Comparison of ENCODE assay signal across 8 mouse cellular contexts in genomic region chr11:77607538-77608455, GRCm38 (mm10). TPM values are rescaled to one million over a fixed set of nuclear protein-coding genes. Genes with fewer than 3 reads are reported as not detected.
DNase-seq lines count a peak whose midpoint lies in the region; ATAC-seq and TF ChIP-seq lines count a peak whose summit lies in the region.

Gene Taok1, minus strand, starts transcription at chr11:77607815.

- ATAC-seq in forebrain, embryonic 12.5 days (ENCODE audit: low FRiP score) = peak; percentile 95
- peak; percentile 95 for ATAC-seq in heart, postnatal 0 days (ENCODE audit: insufficient read depth, low read depth)
- ATAC-seq in liver, embryonic 16.5 days (ENCODE audit: low read depth) = peak; percentile 97
- ATAC-seq in neural tube, embryonic 13.5 days (ENCODE audit: low read depth) = peak; percentile 94

- no peak for TF ChIP-seq CTCF in E14TG2a.4 (conservative IDR thresholded peaks at IDR 0.05; ENCODE audit: low read length)
- TF ChIP-seq CTCF in heart, postnatal 0 days (IDR thresholded peaks at IDR 0.05; ENCODE audit: low read depth) = no peak
- no peak for TF ChIP-seq CTCF in testis, adult 2 months (IDR thresholded peaks at IDR 0.05; ENCODE audit: control insufficient read depth, insufficient read depth, insufficient replicate concordance, low read depth, low read length)

- no peaks in the 10 kb centered on the region for H3K27me3 ChIP-seq in E14TG2a.4 (ENCODE audit: insufficient read depth, low read length)
- no peaks in the 10 kb centered on the region for H3K27me3 ChIP-seq in forebrain, embryonic 12.5 days
- H3K27me3 ChIP-seq in heart, postnatal 0 days (ENCODE audit: control insufficient read depth, insufficient read depth, low read length) = no peaks in the 10 kb centered on the region
- H3K27me3 ChIP-seq in liver, embryonic 16.5 days (ENCODE audit: control insufficient read depth, insufficient read depth, low read depth, low read length) = no peaks in the 10 kb centered on the region
- H3K27me3 ChIP-seq in neural tube, embryonic 13.5 days = no peaks in the 10 kb centered on the region
- H3K27me3 ChIP-seq in testis, adult 2 months (ENCODE audit: control insufficient read depth, insufficient read depth, low read length) = no peaks in the 10 kb centered on the region

- H3K4me2 ChIP-seq in forebrain, embryonic 12.5 days = peak within 1 kb of the TSS; percentile 75
- H3K4me2 ChIP-seq in heart, postnatal 0 days (ENCODE audit: low read depth, low read length) = peak within 1 kb of the TSS; percentile 88
- H3K4me2 ChIP-seq in liver, embryonic 16.5 days (ENCODE audit: low read depth, low read length) = peak within 1 kb of the TSS; percentile 94
- peak within 1 kb of the TSS; percentile 94 for H3K4me2 ChIP-seq in neural tube, embryonic 13.5 days

- H3K9me3 ChIP-seq in E14TG2a.4 (ENCODE audit: low read length) = no peaks in the 10 kb centered on the region
- no peaks in the 10 kb centered on the region for H3K9me3 ChIP-seq in forebrain, embryonic 12.5 days
- no peaks in the 10 kb centered on the region for H3K9me3 ChIP-seq in heart, postnatal 0 days (replicated peaks; ENCODE audit: control insufficient read depth, low read length)
- no peaks in the 10 kb centered on the region for H3K9me3 ChIP-seq in liver, embryonic 16.5 days (replicated peaks; ENCODE audit: control insufficient read depth, low read length)
- no peaks in the 10 kb centered on the region for H3K9me3 ChIP-seq in neural tube, embryonic 13.5 days

- TF ChIP-seq POLR2A in testis, adult 2 months (IDR thresholded peaks at IDR 0.05; ENCODE audit: control insufficient read depth, low read depth, low read length) = peak; percentile 94

- H3K9ac ChIP-seq in forebrain, embryonic 12.5 days = peak within 1 kb of the TSS; percentile 99
- H3K9ac ChIP-seq in heart, postnatal 0 days (replicated peaks; ENCODE audit: low read depth, low read length) = peak within 1 kb of the TSS; percentile 100
- peak within 1 kb of the TSS; percentile 100 for H3K9ac ChIP-seq in liver, embryonic 16.5 days (ENCODE audit: low read depth, low read length)
- peak within 1 kb of the TSS; percentile 100 for H3K9ac ChIP-seq in neural tube, embryonic 13.5 days

- WGBS in forebrain, embryonic 12.5 days = 1% methylated on average over 65 of the region's 71 CpGs
- under 1% methylated on average over 59 of the region's 71 CpGs for WGBS in heart, postnatal 0 days
- under 1% methylated on average over 63 of the region's 71 CpGs for WGBS in liver, embryonic 16.5 days (ENCODE audit: insufficient replicate concordance)
- WGBS in neural tube, embryonic 13.5 days = 1% methylated on average over 61 of the region's 71 CpGs

- H3K4me1 ChIP-seq in E14TG2a.4 (replicated peaks; ENCODE audit: low read depth, low read length) = peaks cover 52% of the 10 kb centered on the region
- H3K4me1 ChIP-seq in forebrain, embryonic 12.5 days = peaks cover 19% of the 10 kb centered on the region
- peaks cover 14% of the 10 kb centered on the region; the same call in 1 of the 2 replicates for H3K4me1 ChIP-seq in heart, postnatal 0 days (ENCODE audit: control insufficient read depth, insufficient read depth)
- peaks cover 23% of the 10 kb centered on the region for H3K4me1 ChIP-seq in liver, embryonic 16.5 days (ENCODE audit: control insufficient read depth, low read depth, low read length)
- H3K4me1 ChIP-seq in neural tube, embryonic 13.5 days (replicated peaks) = peaks cover 36% of the 10 kb centered on the region
- peaks cover 5% of the 10 kb centered on the region for H3K4me1 ChIP-seq in testis, adult 2 months (ENCODE audit: control insufficient read depth, insufficient read depth, low read length)

- H3K27ac ChIP-seq in forebrain, embryonic 12.5 days = peak within 1 kb of the TSS; percentile 98
- H3K27ac ChIP-seq in heart, postnatal 0 days (ENCODE audit: low read depth) = peak within 1 kb of the TSS; percentile 99
- peak within 1 kb of the TSS; percentile 95 for H3K27ac ChIP-seq in liver, embryonic 16.5 days (ENCODE audit: low read length)
- peak within 1 kb of the TSS; percentile 98 for H3K27ac ChIP-seq in neural tube, embryonic 13.5 days (replicated peaks)
- H3K27ac ChIP-seq in testis, adult 2 months (ENCODE audit: control insufficient read depth, insufficient read depth, low read depth, low read length) = peak within 1 kb of the TSS; percentile 98

- H3K4me3 ChIP-seq in E14TG2a.4 (replicated peaks; ENCODE audit: low read length) = peak within 1 kb of the TSS; percentile 97
- peak within 1 kb of the TSS; percentile 93 for H3K4me3 ChIP-seq in forebrain, embryonic 12.5 days (replicated peaks)
- H3K4me3 ChIP-seq in heart, postnatal 0 days (ENCODE audit: low read depth, low read length) = peak within 1 kb of the TSS; percentile 100
- peak within 1 kb of the TSS; percentile 100 for H3K4me3 ChIP-seq in liver, embryonic 16.5 days (ENCODE audit: low read depth, low read length)
- H3K4me3 ChIP-seq in neural tube, embryonic 13.5 days = peak within 1 kb of the TSS; percentile 100
- H3K4me3 ChIP-seq in testis, adult 2 months (ENCODE audit: control insufficient read depth, low read depth, low read length) = peak within 1 kb of the TSS; percentile 98

- DNase-seq in c-Kit-positive CD71-positive TER-119-positive erythroid progenitor cells, embryonic 14.5 days (ENCODE audit: low spot score) = peak; percentile 98
- peak; percentile 98 for DNase-seq in heart, postnatal 0 days (ENCODE audit: low spot score)
- DNase-seq in kidney, postnatal 4 days = peak; percentile 96 to 98

- H3K36me3 ChIP-seq in E14TG2a.4 (ENCODE audit: insufficient read depth, low read length) = peaks cover 20% of the 10 kb centered on the region
- peaks cover 4% of the 10 kb centered on the region; the same call in 1 of the 2 replicates for H3K36me3 ChIP-seq in forebrain, embryonic 12.5 days (replicated peaks)
- no peaks in the 10 kb centered on the region for H3K36me3 ChIP-seq in heart, postnatal 0 days (replicated peaks; ENCODE audit: control insufficient read depth, insufficient read depth, low read length)
- H3K36me3 ChIP-seq in liver, embryonic 16.5 days (ENCODE audit: control insufficient read depth, insufficient read depth) = no peaks in the 10 kb centered on the region
- no peaks in the 10 kb centered on the region for H3K36me3 ChIP-seq in neural tube, embryonic 13.5 days
- no peaks in the 10 kb centered on the region for H3K36me3 ChIP-seq in testis, adult 2 months (ENCODE audit: control insufficient read depth, insufficient read depth, low read length)

- TF ChIP-seq EP300 in heart, postnatal 0 days (IDR thresholded peaks at IDR 0.05; ENCODE audit: low read depth) = peak; percentile 77; the same call in 1 of the 2 replicates

RNA-seq across cellular contexts. Expression of gene Taok1, which starts in this region (rescaled TPM):
- 27.7 and 28.5 TPM in 2 replicates for polyA plus RNA-seq in forebrain, embryonic 12.5 days (2016; fragmentation: Nextera tagmentation; extraction: Ambion mirVana)
- total RNA-seq in heart, postnatal 0 days (2014; rRNA removed; ENCODE audit: low replicate concordance) = 29.5 and 35.9 TPM in 2 replicates
- polyA plus RNA-seq in heart, postnatal 0 days (2015; fragmentation: Nextera tagmentation; extraction: Ambion mirVana) = 13.7 and 14.2 TPM in 2 replicates
- 3.6 TPM in 2 replicates for polyA plus RNA-seq in liver, embryonic 16.5 days (2015; fragmentation: Nextera tagmentation; extraction: Ambion mirVana)
- 18.3 and 18.8 TPM in 2 replicates for polyA plus RNA-seq in neural tube, embryonic 13.5 days (2015; fragmentation: Nextera tagmentation; extraction: Ambion mirVana)
- polyA plus RNA-seq in testis, adult 2 months (2012; rRNA removed) = 4.5 and 5.8 TPM in 2 replicates

Comparison
In these comparisons a context has a peak if more than half of its experiments do, and no peak if none do; other contexts are left out.
1. Peak in every context shown above with its lines: DNase-seq, ATAC-seq, H3K4me3 ChIP-seq and H3K27ac ChIP-seq.